In the genomic region with DNA sequence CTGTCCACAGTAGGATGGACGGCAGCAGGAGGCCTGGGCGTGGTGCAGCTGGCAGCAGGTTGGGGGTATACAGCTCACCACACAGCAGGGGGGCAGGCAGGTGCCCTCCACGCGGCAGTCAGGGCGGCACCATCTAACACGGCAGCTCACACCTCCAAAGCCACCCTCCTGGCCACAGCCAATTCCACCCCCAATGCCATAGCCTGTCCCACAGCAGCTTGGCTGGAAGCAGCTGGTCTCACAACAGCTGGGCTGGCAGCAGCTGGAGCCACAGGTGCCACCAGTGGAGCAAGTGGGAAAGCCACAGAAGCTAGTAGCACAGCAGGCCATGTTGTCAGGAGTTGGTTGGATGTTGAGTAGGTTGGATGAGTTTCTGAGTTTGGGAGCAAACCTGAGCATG, we compare ENCODE assay signal across 28 mouse cellular contexts. TPM values are rescaled to one million over a fixed set of nuclear protein-coding genes. Genes with fewer than 3 reads are reported as not detected.
A peak's percentile ranks its signal among the peaks of the same experiment; 100 is the strongest.
DNase-seq lines count a peak whose midpoint lies in the region; TF ChIP-seq lines count a peak whose summit lies in the region.
"Had no signal": no experiment of that assay in that cellular context is flagged by ENCODE, and none has a peak within 500 bp of the region (broad histone marks: within the 10 kb centered on the region; RNA-seq: fewer than 3 reads in every experiment).

A gene (minus strand): TSS at position 381 of the 400 bp plus-strand sequence.

- H3K36me3 ChIP-seq in C2C12 (ENCODE audit: control insufficient read depth, insufficient read depth): no peaks in the 10 kb centered on the region
- H3K36me3 ChIP-seq: embryonic facial prominence, embryonic 13.5 days; embryonic facial prominence, embryonic 15.5 days; forebrain, embryonic 10.5 days; forebrain, embryonic 12.5 days had no signal

- H3K79me3 ChIP-seq in C2C12 (ENCODE audit: low read depth): no peaks in the 10 kb centered on the region

- no peak within 1 kb of the TSS for H3K4me3 ChIP-seq in C2C12 (ENCODE audit: insufficient read depth, poor library complexity, severe bottlenecking)
- H3K4me3 ChIP-seq: embryonic facial prominence, embryonic 13.5 days; embryonic facial prominence, embryonic 15.5 days; forebrain, embryonic 10.5 days; forebrain, embryonic 12.5 days had no signal

- H3K27me3 ChIP-seq in C2C12 (ENCODE audit: control insufficient read depth, insufficient read depth, insufficient read length): no peaks in the 10 kb centered on the region
- H3K27me3 ChIP-seq: embryonic facial prominence, embryonic 13.5 days; embryonic facial prominence, embryonic 15.5 days; forebrain, embryonic 12.5 days had no signal

- no peak for TF ChIP-seq CTCF in C2C12 (IDR thresholded peaks at IDR 0.05; ENCODE audit: control insufficient read depth, insufficient read depth, insufficient read length)

- peak; percentile 77 for DNase-seq in 3134 (ENCODE audit: extremely low read depth, insufficient read length, low spot score)
- DNase-seq in fibroblast of lung, adult 2 months (ENCODE audit: low read depth): peak; percentile 14
- DNase-seq in left cerebral cortex, adult 11 months (ENCODE audit: low spot score): no peak
- DNase-seq in adrenal gland, adult (ENCODE audit: inconsistent age in 2 of 2, low spot score in 1 of 2): no peak
- DNase-seq in gastrocnemius, postnatal 25 days: no peak
- DNase-seq: adrenal gland, adult 8-10 months; adrenal gland, postnatal 14 days; adrenal gland, postnatal 36 days; B cell, adult 2 months; cerebellum, adult 11-12 months; cerebellum, adult 2 months; cerebellum, adult 9-10 months; cerebellum, postnatal 10 days; cerebellum, postnatal 25 days; embryo, embryonic 11 days had no signal

- H3ac ChIP-seq in C2C12 (ENCODE audit: control insufficient read depth, insufficient read length, low read depth): no peak within 1 kb of the TSS

- no peaks in the 10 kb centered on the region for H3K79me2 ChIP-seq in C2C12 (ENCODE audit: control insufficient read depth, insufficient read depth)

TF ChIP-seq in C2C12, 6 proteins besides CTCF, POLR2A, EP300 and RAD21:
- TF ChIP-seq MYOD1 (IDR thresholded peaks at IDR 0.05; ENCODE audit: control insufficient read depth, insufficient read length, low read depth) (peak; percentile 98), CEBPB (IDR thresholded peaks at IDR 0.05; ENCODE audit: low read depth) (no peak), USF1 (IDR thresholded peaks at IDR 0.05; ENCODE audit: low read depth) (no peak), FOSL1 (IDR thresholded peaks at IDR 0.05; ENCODE audit: insufficient read depth, low read length, poor library complexity, severe bottlenecking) (no peak), MYOG (IDR thresholded peaks at IDR 0.05; ENCODE audit: control insufficient read depth, extremely low read depth, insufficient read length) (no peak), MAX (IDR thresholded peaks at IDR 0.05) (no peak)

RNA-seq across cellular contexts. Expression of the gene that starts here (rescaled TPM):
- polyA plus RNA-seq in C2C12 (2012; fragmentation: generic; extraction: Trizol): 0.04 TPM
- total RNA-seq in gastrocnemius, postnatal 25 days (2021): not detected
- total RNA-seq: adrenal gland, adult 18-20 months; adrenal gland, adult 8-10 months; adrenal gland, postnatal 14 days; adrenal gland, postnatal 36 days; ES-E14; MEL had no signal
- polyA plus RNA-seq: cerebellum, adult 2 months; cortical plate, adult 2 months; embryonic facial prominence, embryonic 11.5 days; embryonic facial prominence, embryonic 13.5 days; forebrain, embryonic 10.5 days; forebrain, embryonic 12.5 days; forebrain, embryonic 14.5 days; forebrain, embryonic 16.5 days; frontal cortex, adult 2 months had no signal

Comparison
In these comparisons a context has a peak if more than half of its experiments do, and no peak if none do; other contexts are left out.
1. DNase-seq: peak in 3134 (single experiment) and fibroblast of lung, adult 2 months (single experiment); none in left cerebral cortex, adult 11 months (single experiment), adrenal gland, adult (0 of 2) and gastrocnemius, postnatal 25 days (single experiment).